Mouse (Mus musculus) thymus, adult 2 months (tissue): Measurements from ENCODE around the gene Dtd1.

Source experiments
- CTCF ChIP-seq: fragments of 200-500 bp; IDR thresholded peaks from 2 replicates; pipeline ENCODE4 v1.5.1; 2012; ENCODE audit warnings: mild to moderate bottlenecking, control low read depth, low read length, moderate library complexity, borderline replicate concordance; ENCODE audit not compliant: control insufficient read depth, poor library complexity, insufficient read depth; ENCODE audit errors: extremely low read depth
- POLR2A ChIP-seq: fragments of 200-500 bp; IDR thresholded peaks from 2 replicates; pipeline ENCODE4 v1.6.1; 2012; ENCODE audit warnings: mild to moderate bottlenecking, low read length, control low read depth, moderate library complexity; ENCODE audit not compliant: control insufficient read depth, poor library complexity, insufficient read depth; ENCODE audit errors: extremely low read depth

GRCm38 (mm10) chr2:144780731-144781130 is 181.0 kb downstream of the Dtd1 start:
- TF ChIP-seq CTCF (no peak), POLR2A (no peak)
